Mouse (Mus musculus): ENCODE results near the gene Gm49380. TPM values are rescaled to one million over a fixed set of nuclear protein-coding genes. Genes with fewer than 3 reads are reported as not detected.

The Gm49380 gene
- total RNA-seq, 2 experiments from 2014 or later: 0.82 to 2.4 TPM

DNA sequence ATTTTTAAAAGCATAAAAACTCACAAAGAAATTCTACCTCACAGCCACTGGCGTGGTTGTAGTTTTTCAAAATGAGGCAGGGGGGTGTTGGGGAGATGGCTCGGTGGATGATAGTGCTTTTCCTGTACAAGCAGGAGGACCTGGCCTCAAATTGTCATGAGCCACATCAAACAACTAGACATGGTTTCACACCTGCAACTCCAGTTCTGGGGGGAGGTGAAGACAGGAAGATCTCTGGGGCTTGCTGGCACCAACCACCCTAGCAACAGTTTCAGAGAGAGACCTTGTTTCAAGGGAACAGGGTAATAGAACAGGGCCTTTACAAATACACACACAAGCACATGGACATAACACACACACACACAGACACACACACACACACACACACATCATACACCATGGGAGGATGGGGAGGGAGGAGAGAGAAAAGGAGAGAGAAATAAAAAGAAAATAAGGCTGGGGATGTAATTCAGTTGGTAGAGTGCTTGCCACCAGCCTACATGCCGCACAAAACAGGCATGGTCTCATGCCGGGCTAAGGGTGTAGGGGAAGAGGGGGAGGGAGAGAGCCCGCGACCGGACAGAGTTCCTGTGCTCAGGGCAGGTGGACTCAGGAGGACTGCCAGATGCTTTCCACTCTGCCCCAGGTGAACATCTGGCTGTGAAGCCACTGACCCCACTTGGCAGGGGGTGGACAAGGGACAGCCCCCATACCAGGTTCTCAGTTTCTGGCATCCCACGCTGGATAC, 91.0 kb downstream of the Gm49380 start:
- DNase-seq: no peak

DNA sequence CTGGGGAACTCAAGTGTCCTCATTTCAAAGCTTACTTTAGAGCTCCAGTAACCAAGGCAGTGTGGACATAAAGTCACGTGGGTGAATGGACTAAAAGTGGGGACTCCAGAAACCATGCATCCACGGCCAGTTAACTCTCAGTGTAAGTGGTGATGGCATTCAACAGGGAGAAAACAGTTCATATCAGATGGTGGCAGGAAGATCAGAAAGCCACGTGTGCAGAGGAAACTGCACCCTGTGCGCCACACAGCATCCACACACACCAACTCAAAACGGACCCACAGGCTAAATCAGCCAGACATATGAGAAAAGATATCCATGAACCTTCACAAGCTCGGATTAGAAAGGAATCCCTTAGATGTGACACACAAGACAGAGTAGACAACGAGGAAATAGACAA, 93.3 kb downstream of the Gm49380 start:
- DNase-seq: no peak

DNA sequence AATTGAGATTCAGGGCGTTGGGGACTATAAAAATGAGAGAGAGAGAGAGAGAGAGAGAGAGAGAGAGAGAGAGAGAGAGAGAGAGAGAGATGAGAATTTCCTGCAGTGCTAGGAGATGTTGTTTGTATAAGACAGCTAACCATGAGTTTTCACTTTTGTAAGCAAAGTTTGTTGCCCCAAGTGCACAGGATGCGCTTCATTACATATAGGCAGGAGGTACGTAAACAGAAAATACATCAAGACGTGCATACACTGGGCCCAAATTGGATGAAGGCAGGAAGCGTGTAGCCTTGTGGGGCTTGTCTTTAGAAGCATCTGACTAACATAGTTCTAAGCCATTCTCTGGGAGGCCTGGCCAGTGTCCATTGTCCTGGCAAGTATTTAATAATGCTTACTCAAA, 95.5 kb downstream of the Gm49380 start:
- DNase-seq: no peak

Other genes with a start within 250 kb of the Gm49380 start
- 10 to 100 TPM; 14.8 to 20.2 TPM for gene Thy1, start 70.1 kb downstream of the Gm49380 start, total RNA-seq (2021)
- gene Usp2, start 46.5 kb downstream of the Gm49380 start, total RNA-seq (2021): 100 to 1,000 TPM; 160 to 313 TPM
- gene Mfrp, start 11.8 kb downstream of the Gm49380 start, total RNA-seq (2021): not detected
- 10 to 100 TPM in 1 of 2 experiments, 1 to 10 TPM in 1; 8.0 to 13.6 TPM for gene C1qtnf5, start 6.3 kb downstream of the Gm49380 start, total RNA-seq (2021)
- gene Rnf26, start within 50 bp of the Gm49380 start, total RNA-seq (2021): 1 to 10 TPM; 2.9 TPM
- gene Mcam, start 21.0 kb upstream of the Gm49380 start, total RNA-seq (2021): 10 to 100 TPM; 31.2 to 32.4 TPM
- gene Cbl, start 120.5 kb upstream of the Gm49380 start, total RNA-seq (2021): 1 to 10 TPM; 9.2 to 9.4 TPM
- gene Ccdc153, start 127.2 kb upstream of the Gm49380 start, total RNA-seq (2021): not detected
- gene Pdzd3, start 138.0 kb upstream of the Gm49380 start, total RNA-seq (2021): under 1 TPM; 0.99 to 1.00 TPM
- 10 to 100 TPM; 18.6 to 21.1 TPM for gene Nlrx1, start 155.1 kb upstream of the Gm49380 start, total RNA-seq (2021)
- gene Abcg4, start 175.1 kb upstream of the Gm49380 start, total RNA-seq (2021): under 1 TPM; 0.15 to 0.62 TPM
- gene Hinfp, start 192.2 kb upstream of the Gm49380 start, total RNA-seq (2021): 1 to 10 TPM; 5.6 to 6.0 TPM
- gene C2cd2l, start 206.8 kb upstream of the Gm49380 start, total RNA-seq (2021): 10 to 100 TPM; 12.0 to 12.2 TPM
- 10 to 100 TPM; 11.0 to 11.2 TPM for gene Dpagt1, start 212.5 kb upstream of the Gm49380 start, total RNA-seq (2021)
- gene H2afx, start 221.2 kb upstream of the Gm49380 start, total RNA-seq (2021): 10 to 100 TPM; 10.8 to 12.8 TPM
- 10 to 100 TPM; 20.3 to 24.3 TPM for gene Hmbs, start 230.7 kb upstream of the Gm49380 start, total RNA-seq (2021)
- 10 to 100 TPM; 13.5 to 14.5 TPM for gene Vps11, start 248.2 kb upstream of the Gm49380 start, total RNA-seq (2021)

Data from gastrocnemius, postnatal 25 days (tissue).